Mouse (Mus musculus) lung, embryonic 14.5 days (tissue): ENCODE measurements around the gene Ckm. TPM values are rescaled to one million over a fixed set of nuclear protein-coding genes. Genes with fewer than 3 reads are reported as not detected.

Experiments used
- ATAC-seq: fragments of 200-750 bp; cut with Nextera tagmentation; 2 replicates; pipeline ENCODE4 v1.8.0; 2017; ENCODE audit warnings: mild to moderate bottlenecking, moderate TSS enrichment, moderate library complexity; ENCODE audit not compliant: insufficient read depth
- DNase-seq: peaks from one replicate; pipeline ENCODE4 v3.0.0-alpha.2; 2015
- H3K27ac ChIP-seq: fragments of 300-500 bp; sonication (generic); 2 replicates; pipeline ENCODE4 v1.5.1; 2014; ENCODE audit warnings: low read depth, mild to moderate bottlenecking, moderate library complexity
- H3K27me3 ChIP-seq: fragments of 300-500 bp; sonication (generic); 2 replicates; pipeline ENCODE4 v1.6.1; 2014; ENCODE audit warnings: low read length, control low read depth; ENCODE audit not compliant: insufficient read depth
- H3K36me3 ChIP-seq: fragments of 300-500 bp; sonication (generic); 2 replicates; pipeline ENCODE4 v1.6.1; 2014; ENCODE audit warnings: control low read depth; ENCODE audit not compliant: insufficient read depth
- H3K4me1 ChIP-seq: fragments of 300-500 bp; sonication (generic); 2 replicates; pipeline ENCODE4 v1.6.1; 2014; ENCODE audit warnings: antibody characterized with exemption, control low read depth; ENCODE audit not compliant: insufficient read depth
- H3K4me2 ChIP-seq: fragments of 300-500 bp; sonication (generic); 2 replicates; pipeline ENCODE4 v1.6.1; 2014; ENCODE audit warnings: mild to moderate bottlenecking
- H3K4me3 ChIP-seq: fragments of 300-500 bp; sonication (generic); 2 replicates; pipeline ENCODE4 v1.5.1; 2014; ENCODE audit warnings: low read depth, low read length
- H3K9ac ChIP-seq: fragments of 300-500 bp; sonication (generic); 2 replicates; pipeline ENCODE4 v1.6.1; 2014
- H3K9me3 ChIP-seq: fragments of 300-500 bp; sonication (generic); 2 replicates; pipeline ENCODE4 v1.6.1; 2016; ENCODE audit warnings: low read depth, low read length, control low read depth
- CTCF ChIP-seq: IDR thresholded peaks from 2 replicates; pipeline ENCODE4 v1.5.1; 2016; ENCODE audit warnings: antibody characterized with exemption, low read depth
- WGBS: fragments of 180-500 bp; shearing (Covaris S2); extraction: QIAGEN DNeasy Blood & Tissue Kit; methylation state at CpG from one replicate; pipeline ENCODE4 v1.1.7; 2014; 5-methylcytosine and 5-hydroxymethylcytosine counted together
- polyA plus RNA-seq: library from polyadenylated mRNA; unstranded; fragments of >200 nt; fragmentation: Nextera tagmentation; extraction: Ambion mirVana; gene quantifications from 2 replicates; pipeline ENCODE4 v1.2.1, GENCODE M21; 2014

Ckm gene
- polyA plus RNA-seq, 1 experiment from 2014 or later: 2.8 TPM

GRCm38 (mm10) chr7:19458072-19458486, 53.5 kb downstream of the Ckm start:
- peak; percentile 62 for TF ChIP-seq CTCF
- ATAC-seq (peak; percentile 78), DNase-seq (peak; percentile 73)
- Histone ChIP-seq H3K4me1 (no peaks in the 10 kb centered on the region), H3K36me3 (peaks cover 10% of the 10 kb centered on the region; the same call in 1 of the 2 replicates), H3K27me3 (no peaks in the 10 kb centered on the region), H3K9ac (peak overlapping the region; percentile 87), H3K27ac (peak overlapping the region; percentile 81), H3K9me3 (no peaks in the 10 kb centered on the region), H3K4me2 (peak overlapping the region; percentile 94), H3K4me3 (peak overlapping the region; percentile 84)
- under 1% methylated on average over 23 of the region's 31 CpGs for WGBS

GRCm38 (mm10) chr7:19458591-19459111, 54.1 kb downstream of the Ckm start, which contains the start of gene Mark4:
Gene Mark4 (minus strand): TSS chr7:19458821.
- peak; percentile 93 for DNase-seq
- Histone ChIP-seq H3K9ac (peak within 1 kb of the TSS; percentile 87), H3K27ac (peak within 1 kb of the TSS; percentile 81), H3K4me3 (peak within 1 kb of the TSS; percentile 84), H3K4me1 (no peaks in the 10 kb centered on the region), H3K9me3 (no peaks in the 10 kb centered on the region), H3K27me3 (no peaks in the 10 kb centered on the region), H3K36me3 (peaks cover 10% of the 10 kb centered on the region; the same call in 1 of the 2 replicates), H3K4me2 (peak within 1 kb of the TSS; percentile 94)
- 2% methylated on average over 36 of the region's 42 CpGs for WGBS
- TF ChIP-seq CTCF: no peak
- ATAC-seq: peak; percentile 88

GRCm38 (mm10) chr7:19459144-19459870, 54.7 kb downstream of the Ckm start:
- DNase-seq: no peak
- 16% methylated on average over 6 of the region's 6 CpGs for WGBS
- H3K9me3 ChIP-seq: no peaks in the 10 kb centered on the region
- H3K27me3 ChIP-seq: no peaks in the 10 kb centered on the region
- no peak for ATAC-seq
- H3K36me3 ChIP-seq: 0 out of 2 replicates have a peak, but pooled peaks cover 6% of the 10 kb centered on the region
- TF ChIP-seq CTCF: no peak
- H3K4me1 ChIP-seq: no peaks in the 10 kb centered on the region
- H3K27ac ChIP-seq: no peak overlapping the region
- H3K4me2 ChIP-seq: peak overlapping the region; percentile 94
- H3K4me3 ChIP-seq: peak overlapping the region; percentile 84
- H3K9ac ChIP-seq: peak overlapping the region; percentile 87

- no peak overlapping the region for H3K9ac ChIP-seq
- H3K4me2 ChIP-seq: no peak overlapping the region
- TF ChIP-seq CTCF: no peak
- WGBS: 71% methylated on average over 1 of the region's 1 CpGs
- no peak overlapping the region for H3K27ac ChIP-seq
- no peaks in the 10 kb centered on the region for H3K9me3 ChIP-seq
- H3K36me3 ChIP-seq: no peaks in the 10 kb centered on the region
- no peak overlapping the region for H3K4me3 ChIP-seq
- no peak for ATAC-seq
- no peak for DNase-seq
- no peaks in the 10 kb centered on the region for H3K27me3 ChIP-seq
- 0 out of 2 replicates have a peak, but pooled peaks cover 4% of the 10 kb centered on the region for H3K4me1 ChIP-seq
These were observed 55.9 kb downstream of the Ckm start for GRCm38 (mm10) chr7:19460500-19460899.

GRCm38 (mm10) chr7:19461488-19461887, 56.9 kb downstream of the Ckm start:
- Histone ChIP-seq H3K27ac (no peak overlapping the region), H3K4me2 (0 out of 2 replicates have a peak overlapping the region, but pooled peaks have one; percentile 25), H3K36me3 (no peaks in the 10 kb centered on the region), H3K4me1 (0 out of 2 replicates have a peak, but pooled peaks cover 4% of the 10 kb centered on the region), H3K9me3 (no peaks in the 10 kb centered on the region), H3K9ac (no peak overlapping the region), H3K27me3 (no peaks in the 10 kb centered on the region), H3K4me3 (no peak overlapping the region)
- no peak for ATAC-seq
- WGBS: 7% methylated on average over 6 of the region's 6 CpGs
- peak; percentile 92 for DNase-seq
- peak; percentile 96 for TF ChIP-seq CTCF

- Histone ChIP-seq H3K4me2 (peak overlapping the region; percentile 45; the same call in 1 of the 2 replicates), H3K27me3 (no peaks in the 10 kb centered on the region), H3K4me3 (no peak overlapping the region), H3K36me3 (no peaks in the 10 kb centered on the region), H3K4me1 (0 out of 2 replicates have a peak, but pooled peaks cover 4% of the 10 kb centered on the region), H3K27ac (0 out of 2 replicates have a peak overlapping the region, but pooled peaks have one; percentile 12), H3K9me3 (no peaks in the 10 kb centered on the region), H3K9ac (no peak overlapping the region)
- DNase-seq (no peak), ATAC-seq (no peak)
- 71% methylated on average over 4 of the region's 4 CpGs for WGBS
- TF ChIP-seq CTCF: no peak
These were observed 57.9 kb downstream of the Ckm start for GRCm38 (mm10) chr7:19462443-19462842.

- no peak for TF ChIP-seq CTCF
- Histone ChIP-seq H3K4me1 (0 out of 2 replicates have a peak, but pooled peaks cover 4% of the 10 kb centered on the region), H3K36me3 (no peaks in the 10 kb centered on the region), H3K9me3 (no peaks in the 10 kb centered on the region), H3K9ac (peak within 1 kb of the TSS; percentile 36; the same call in 1 of the 2 replicates), H3K27me3 (no peaks in the 10 kb centered on the region), H3K4me3 (peak within 1 kb of the TSS; percentile 5; the same call in 1 of the 2 replicates), H3K27ac (0 out of 2 replicates have a peak within 1 kb of the TSS, but pooled peaks have one; percentile 12), H3K4me2 (peak within 1 kb of the TSS; percentile 45; the same call in 1 of the 2 replicates)
- WGBS: 28% methylated on average over 6 of the region's 6 CpGs
- ATAC-seq: no peak
- DNase-seq: no peak
These were observed 58.4 kb downstream of the Ckm start, which contains the start of gene Exoc3l2 for GRCm38 (mm10) chr7:19462884-19463381. Gene Exoc3l2 (plus strand): TSS chr7:19463331.
